Mouse (Mus musculus) E14TG2a.4 (cell line): Measurements from ENCODE around the gene Slc7a11.
A peak's percentile ranks its signal among the peaks of the same experiment; 100 is the strongest.

Source experiments
- H3K27me3 ChIP-seq: 2 replicates; pipeline ENCODE4 v1.6.1; 2014; ENCODE audit warnings: low read length, control low read depth; ENCODE audit not compliant: insufficient read depth
- H3K36me3 ChIP-seq: 2 replicates; pipeline ENCODE4 v1.6.1; 2014; ENCODE audit warnings: low read length, control low read depth; ENCODE audit not compliant: insufficient read depth
- H3K4me1 ChIP-seq: replicated peaks from 2 replicates; pipeline ENCODE4 v1.6.1; 2014; ENCODE audit warnings: low read depth, low read length, control low read depth
- H3K4me3 ChIP-seq: replicated peaks from 2 replicates; pipeline ENCODE4 v1.5.1; 2014; ENCODE audit warnings: mild to moderate bottlenecking, low read length
- H3K9me3 ChIP-seq: 2 replicates; pipeline ENCODE4 v1.6.1; 2014; ENCODE audit warnings: low read length, control low read depth
- CTCF ChIP-seq: conservative IDR thresholded peaks from 2 replicates; pipeline ENCODE4 v1.5.1; 2014; ENCODE audit warnings: low read length
- NANOG ChIP-seq: IDR thresholded peaks from 2 replicates; pipeline ENCODE4 v1.6.1; 2014; ENCODE audit warnings: borderline replicate concordance, low read length, mixed read lengths
- POU5F1 ChIP-seq: IDR thresholded peaks from 2 replicates; pipeline ENCODE4 v1.6.1; 2014; ENCODE audit warnings: low read length, borderline replicate concordance

Gene Slc7a11

GRCm38 (mm10) chr3:50302648-50303047, 140.8 kb downstream of the Slc7a11 start:
- TF ChIP-seq CTCF (no peak), POU5F1 (no peak), NANOG (no peak)
- Histone ChIP-seq H3K4me3 (no peak overlapping the region), H3K4me1 (no peaks in the 10 kb centered on the region), H3K9me3 (no peaks in the 10 kb centered on the region), H3K36me3 (no peaks in the 10 kb centered on the region), H3K27me3 (no peaks in the 10 kb centered on the region)

GRCm38 (mm10) chr3:50300952-50301303, 142.5 kb downstream of the Slc7a11 start:
- peak; percentile 75 for TF ChIP-seq CTCF
- TF ChIP-seq POU5F1, result no peak

GRCm38 (mm10) chr3:50300002-50300951, 143.1 kb downstream of the Slc7a11 start:
- no peaks in the 10 kb centered on the region for H3K36me3 ChIP-seq
- H3K9me3 ChIP-seq, result no peaks in the 10 kb centered on the region
- H3K27me3 ChIP-seq, result no peaks in the 10 kb centered on the region
- no peaks in the 10 kb centered on the region for H3K4me1 ChIP-seq
- TF ChIP-seq NANOG (no peak), CTCF (no peak)
- H3K4me3 ChIP-seq, result no peak overlapping the region

More at GRCm38 (mm10) chr3:50300952-50301303, 142.5 kb downstream of the Slc7a11 start:
- Histone ChIP-seq H3K9me3 (no peaks in the 10 kb centered on the region), H3K36me3 (no peaks in the 10 kb centered on the region), H3K27me3 (no peaks in the 10 kb centered on the region), H3K4me3 (no peak overlapping the region), H3K4me1 (no peaks in the 10 kb centered on the region)

- no peaks in the 10 kb centered on the region for H3K27me3 ChIP-seq
- no peaks in the 10 kb centered on the region for H3K4me1 ChIP-seq
- no peak overlapping the region for H3K4me3 ChIP-seq
- no peak for TF ChIP-seq POU5F1
- no peak for TF ChIP-seq NANOG
- no peak for TF ChIP-seq CTCF
- no peaks in the 10 kb centered on the region for H3K9me3 ChIP-seq
- H3K36me3 ChIP-seq, result no peaks in the 10 kb centered on the region
Observed at GRCm38 (mm10) chr3:50298366-50298991, 144.9 kb downstream of the Slc7a11 start.

- no peak for TF ChIP-seq NANOG
- TF ChIP-seq POU5F1, result no peak
- TF ChIP-seq CTCF, result no peak
- Histone ChIP-seq H3K4me1 (no peaks in the 10 kb centered on the region), H3K36me3 (no peaks in the 10 kb centered on the region), H3K9me3 (no peaks in the 10 kb centered on the region), H3K4me3 (no peak overlapping the region), H3K27me3 (no peaks in the 10 kb centered on the region)
Observed at GRCm38 (mm10) chr3:50296956-50297355, 146.5 kb downstream of the Slc7a11 start.

- Histone ChIP-seq H3K4me3 (no peak overlapping the region), H3K9me3 (no peaks in the 10 kb centered on the region), H3K27me3 (no peaks in the 10 kb centered on the region), H3K4me1 (no peaks in the 10 kb centered on the region), H3K36me3 (no peaks in the 10 kb centered on the region)
- TF ChIP-seq POU5F1 (no peak), NANOG (no peak), CTCF (no peak)
Observed at GRCm38 (mm10) chr3:50275023-50275422, 168.4 kb downstream of the Slc7a11 start.

GRCm38 (mm10) chr3:50272222-50272621, 171.2 kb downstream of the Slc7a11 start:
- H3K4me3 ChIP-seq, result no peak overlapping the region
- H3K9me3 ChIP-seq, result no peaks in the 10 kb centered on the region
- no peaks in the 10 kb centered on the region for H3K27me3 ChIP-seq
- TF ChIP-seq POU5F1, result no peak
- TF ChIP-seq NANOG, result no peak
- TF ChIP-seq CTCF, result no peak
- H3K4me1 ChIP-seq, result no peaks in the 10 kb centered on the region
- H3K36me3 ChIP-seq, result no peaks in the 10 kb centered on the region

GRCm38 (mm10) chr3:50269680-50270079, 173.7 kb downstream of the Slc7a11 start:
- TF ChIP-seq CTCF, result no peak
- no peak for TF ChIP-seq NANOG
- no peak for TF ChIP-seq POU5F1
- Histone ChIP-seq H3K36me3 (no peaks in the 10 kb centered on the region), H3K4me1 (no peaks in the 10 kb centered on the region), H3K9me3 (no peaks in the 10 kb centered on the region), H3K4me3 (no peak overlapping the region), H3K27me3 (no peaks in the 10 kb centered on the region)

- H3K9me3 ChIP-seq, result no peaks in the 10 kb centered on the region
- no peaks in the 10 kb centered on the region for H3K36me3 ChIP-seq
- TF ChIP-seq CTCF (no peak), POU5F1 (no peak), NANOG (no peak)
- no peaks in the 10 kb centered on the region for H3K27me3 ChIP-seq
- H3K4me1 ChIP-seq, result no peaks in the 10 kb centered on the region
- no peak overlapping the region for H3K4me3 ChIP-seq
Observed at GRCm38 (mm10) chr3:50262547-50263087, 180.8 kb downstream of the Slc7a11 start.
